Mouse (Mus musculus): ENCODE measurements around the gene E2f2. TPM values are rescaled to one million over a fixed set of nuclear protein-coding genes. Genes with fewer than 3 reads are reported as not detected.

The E2f2 gene
- total and polyA plus RNA-seq, 2 experiments = 0.46 to 0.76 TPM

DNA sequence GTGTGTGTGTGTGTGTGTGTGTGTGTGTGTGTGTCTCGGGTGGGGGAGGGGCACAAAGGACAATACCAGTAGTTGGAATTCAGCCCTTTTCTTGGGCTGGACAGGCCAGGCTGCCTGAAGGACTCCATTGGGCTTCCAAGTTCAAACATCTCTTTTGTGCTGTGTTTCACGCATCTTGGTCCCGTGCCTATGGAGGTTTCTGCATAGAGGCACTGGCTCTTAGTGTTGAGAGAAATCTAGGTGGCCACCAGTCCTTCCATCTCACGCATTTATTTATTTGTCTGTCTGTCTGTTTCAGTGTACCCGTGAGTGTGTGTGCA lies 52.0 kb downstream of the E2f2 start:
- Histone ChIP-seq H3K27ac (replicated peaks; ENCODE audit: insufficient read depth, low read depth, low read length) (no peak overlapping the region), H3K4me1 (ENCODE audit: control insufficient read depth, insufficient read depth, low read length) (peaks cover 9% of the 10 kb centered on the region), H3K36me3 (ENCODE audit: control insufficient read depth, insufficient read depth, low read length) (no peaks in the 10 kb centered on the region), H3K27me3 (ENCODE audit: control insufficient read depth, insufficient read depth, low read length) (no peaks in the 10 kb centered on the region), H3K79me2 (ENCODE audit: control insufficient read depth, insufficient read depth, low read length) (peaks cover 8% of the 10 kb centered on the region; the same call in 1 of the 2 replicates), H3K4me3 (ENCODE audit: insufficient read depth, low read depth, low read length) (no peak overlapping the region), H3K9ac (ENCODE audit: low read depth, low read length) (no peak overlapping the region)
- DNase-seq (ENCODE audit: extremely low read depth, low read depth, low spot score) = no peak
- 82% methylated on average over 4 of the region's 5 CpGs for WGBS
- TF ChIP-seq POLR2A (IDR thresholded peaks at IDR 0.05; ENCODE audit: extremely low read depth, insufficient read depth, low read length) (no peak), CTCF (IDR thresholded peaks at IDR 0.05; ENCODE audit: low read depth, low read length) (no peak)

GRCm38 (mm10) chr4:136224677-136225460 lies 52.7 kb downstream of the E2f2 start:
- 82% methylated on average over 23 of the region's 23 CpGs for WGBS
- peaks cover 7% of the 10 kb centered on the region for H3K4me1 ChIP-seq (ENCODE audit: control insufficient read depth, insufficient read depth, low read length)
- H3K79me2 ChIP-seq (ENCODE audit: control insufficient read depth, insufficient read depth, low read length) = peaks cover 5% of the 10 kb centered on the region; the same call in 1 of the 2 replicates
- H3K4me3 ChIP-seq (ENCODE audit: insufficient read depth, low read depth, low read length) = no peak overlapping the region
- TF ChIP-seq CTCF (IDR thresholded peaks at IDR 0.05; ENCODE audit: low read depth, low read length) = no peak
- no peak for TF ChIP-seq POLR2A (IDR thresholded peaks at IDR 0.05; ENCODE audit: extremely low read depth, insufficient read depth, low read length)
- DNase-seq (ENCODE audit: extremely low read depth, low read depth, low spot score) = no peak
- no peak overlapping the region for H3K9ac ChIP-seq (ENCODE audit: low read depth, low read length)
- no peaks in the 10 kb centered on the region for H3K36me3 ChIP-seq (ENCODE audit: control insufficient read depth, insufficient read depth, low read length)
- no peaks in the 10 kb centered on the region for H3K27me3 ChIP-seq (ENCODE audit: control insufficient read depth, insufficient read depth, low read length)
- H3K27ac ChIP-seq (replicated peaks; ENCODE audit: insufficient read depth, low read depth, low read length) = no peak overlapping the region

GRCm38 (mm10) chr4:136227408-136227807 lies 55.2 kb downstream of the E2f2 start:
- Histone ChIP-seq H3K4me3 (ENCODE audit: insufficient read depth, low read depth, low read length) (no peak overlapping the region), H3K79me2 (ENCODE audit: control insufficient read depth, insufficient read depth, low read length) (peaks cover 5% of the 10 kb centered on the region; the same call in 1 of the 2 replicates), H3K27ac (replicated peaks; ENCODE audit: insufficient read depth, low read depth, low read length) (no peak overlapping the region), H3K27me3 (ENCODE audit: control insufficient read depth, insufficient read depth, low read length) (no peaks in the 10 kb centered on the region), H3K9ac (ENCODE audit: low read depth, low read length) (no peak overlapping the region), H3K36me3 (ENCODE audit: control insufficient read depth, insufficient read depth, low read length) (no peaks in the 10 kb centered on the region), H3K4me1 (ENCODE audit: control insufficient read depth, insufficient read depth, low read length) (peaks cover 6% of the 10 kb centered on the region)
- DNase-seq (ENCODE audit: extremely low read depth, low read depth, low spot score) = no peak
- TF ChIP-seq CTCF (IDR thresholded peaks at IDR 0.05; ENCODE audit: low read depth, low read length) (no peak), POLR2A (IDR thresholded peaks at IDR 0.05; ENCODE audit: extremely low read depth, insufficient read depth, low read length) (no peak)
- 63% methylated on average over 7 of the region's 7 CpGs for WGBS

DNA sequence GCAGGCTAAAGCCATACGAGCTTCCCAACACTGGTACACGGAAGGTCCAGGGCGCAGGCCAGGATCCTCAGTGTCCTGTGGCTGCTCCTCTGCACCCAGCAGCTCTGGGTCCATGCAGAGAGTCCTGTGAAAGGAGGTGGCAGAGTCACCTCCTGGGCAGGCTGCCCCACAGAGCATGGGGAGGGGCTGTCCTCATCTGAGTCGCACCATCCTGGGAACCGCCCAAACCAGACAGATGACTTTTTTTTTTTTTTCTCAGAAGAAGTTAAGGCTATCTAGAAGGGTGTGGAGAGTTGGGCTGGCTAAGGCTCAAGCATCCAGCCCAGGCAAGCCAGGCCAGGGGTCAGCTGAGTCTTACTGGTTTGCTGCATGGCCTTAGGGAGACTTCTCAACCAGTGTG lies 56.4 kb downstream of the E2f2 start:
- DNase-seq (ENCODE audit: extremely low read depth, low read depth, low spot score) = no peak
- Histone ChIP-seq H3K4me3 (ENCODE audit: insufficient read depth, low read depth, low read length) (no peak overlapping the region), H3K27ac (replicated peaks; ENCODE audit: insufficient read depth, low read depth, low read length) (no peak overlapping the region), H3K36me3 (ENCODE audit: control insufficient read depth, insufficient read depth, low read length) (no peaks in the 10 kb centered on the region), H3K27me3 (ENCODE audit: control insufficient read depth, insufficient read depth, low read length) (no peaks in the 10 kb centered on the region), H3K9ac (ENCODE audit: low read depth, low read length) (no peak overlapping the region), H3K4me1 (ENCODE audit: control insufficient read depth, insufficient read depth, low read length) (peaks cover 6% of the 10 kb centered on the region), H3K79me2 (ENCODE audit: control insufficient read depth, insufficient read depth, low read length) (peaks cover 5% of the 10 kb centered on the region; the same call in 1 of the 2 replicates)
- WGBS = 91% methylated on average over 5 of the region's 5 CpGs
- no peak for TF ChIP-seq POLR2A (IDR thresholded peaks at IDR 0.05; ENCODE audit: extremely low read depth, insufficient read depth, low read length)
- no peak for TF ChIP-seq CTCF (IDR thresholded peaks at IDR 0.05; ENCODE audit: low read depth, low read length)

GRCm38 (mm10) chr4:136238669-136239068 lies 66.5 kb downstream of the E2f2 start:
- H3K27ac ChIP-seq (replicated peaks; ENCODE audit: insufficient read depth, low read depth, low read length) = no peak overlapping the region
- no peak overlapping the region for H3K9ac ChIP-seq (ENCODE audit: low read depth, low read length)
- no peaks in the 10 kb centered on the region for H3K4me1 ChIP-seq (ENCODE audit: control insufficient read depth, insufficient read depth, low read length)
- no peak for DNase-seq (ENCODE audit: extremely low read depth, low read depth, low spot score)
- H3K4me3 ChIP-seq (ENCODE audit: insufficient read depth, low read depth, low read length) = no peak overlapping the region
- no peak for TF ChIP-seq CTCF (IDR thresholded peaks at IDR 0.05; ENCODE audit: low read depth, low read length)
- TF ChIP-seq POLR2A (IDR thresholded peaks at IDR 0.05; ENCODE audit: extremely low read depth, insufficient read depth, low read length) = no peak
- H3K79me2 ChIP-seq (ENCODE audit: control insufficient read depth, insufficient read depth, low read length) = no peaks in the 10 kb centered on the region
- 76% methylated on average over 13 of the region's 13 CpGs for WGBS
- peaks cover 4% of the 10 kb centered on the region; the same call in 1 of the 2 replicates for H3K36me3 ChIP-seq (ENCODE audit: control insufficient read depth, insufficient read depth, low read length)
- no peaks in the 10 kb centered on the region for H3K27me3 ChIP-seq (ENCODE audit: control insufficient read depth, insufficient read depth, low read length)

DNA sequence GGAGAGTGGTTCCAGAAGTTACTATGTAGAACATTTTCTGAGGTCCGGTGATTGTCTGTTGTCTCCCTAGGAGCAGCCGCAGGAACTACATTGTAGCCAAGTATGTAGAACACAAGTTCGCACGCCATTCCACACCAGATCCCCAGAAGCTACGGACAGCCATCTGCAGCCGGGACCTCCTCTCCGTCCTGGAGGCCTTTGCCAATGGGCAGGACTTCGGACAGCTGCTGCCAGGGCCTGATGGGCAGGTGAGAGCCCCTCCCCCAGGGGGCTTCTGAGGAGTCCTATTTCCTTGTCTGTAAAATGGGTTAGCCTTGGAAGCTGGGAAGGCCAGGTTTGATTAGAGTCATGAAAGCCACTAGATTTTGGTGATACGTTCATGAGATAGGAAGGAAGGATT lies 66.9 kb downstream of the E2f2 start:
- TF ChIP-seq CTCF (IDR thresholded peaks at IDR 0.05; ENCODE audit: low read depth, low read length) = no peak
- TF ChIP-seq POLR2A (IDR thresholded peaks at IDR 0.05; ENCODE audit: extremely low read depth, insufficient read depth, low read length) = no peak
- 72% methylated on average over 9 of the region's 9 CpGs for WGBS

More for the DNA sequence above, 66.9 kb downstream of the E2f2 start:
- no peak overlapping the region for H3K27ac ChIP-seq (replicated peaks; ENCODE audit: insufficient read depth, low read depth, low read length)
- H3K36me3 ChIP-seq (ENCODE audit: control insufficient read depth, insufficient read depth, low read length) = peaks cover 6% of the 10 kb centered on the region; the same call in 1 of the 2 replicates
- H3K4me3 ChIP-seq (ENCODE audit: insufficient read depth, low read depth, low read length) = no peak overlapping the region
- no peaks in the 10 kb centered on the region for H3K27me3 ChIP-seq (ENCODE audit: control insufficient read depth, insufficient read depth, low read length)
- DNase-seq (ENCODE audit: extremely low read depth, low read depth, low spot score) = no peak
- no peaks in the 10 kb centered on the region for H3K79me2 ChIP-seq (ENCODE audit: control insufficient read depth, insufficient read depth, low read length)
- H3K9ac ChIP-seq (ENCODE audit: low read depth, low read length) = no peak overlapping the region
- H3K4me1 ChIP-seq (ENCODE audit: control insufficient read depth, insufficient read depth, low read length) = no peaks in the 10 kb centered on the region
